Mouse (Mus musculus): ENCODE data around the gene Olfr13.
"Not testable (repeated sequence)": the region's sequence is repeated elsewhere in the genome, so short reads cannot be mapped to it uniquely, and the experiment has no call there.

The Olfr13 gene

GRCm38 (mm10) chr6:43171840-43172239 lies at the start of gene Olfr13:
Gene Olfr13 (plus strand): TSS chr6:43172140.
- in situ Hi-C loops (cut with MboI; ENCODE audit: unreplicated experiment in 2 of 2): no loop called here

GRCm38 (mm10) chr6:43146267-43146666 lies 25.7 kb upstream of the Olfr13 start, which contains the start of gene Olfr237-ps1:
Gene Olfr237-ps1 (plus strand): TSS chr6:43146567.
- in situ Hi-C loops (cut with MboI; ENCODE audit: unreplicated experiment in 2 of 2): not testable (repeated sequence)

- in situ Hi-C loops (cut with MboI; ENCODE audit: unreplicated experiment in 2 of 2): no loop called here
Measured at GRCm38 (mm10) chr6:43159502-43159901, 12.4 kb upstream of the Olfr13 start.

- in situ Hi-C loops (cut with MboI; ENCODE audit: unreplicated experiment in 2 of 2): no loop called here
Measured at GRCm38 (mm10) chr6:43162982-43163381, 9.0 kb upstream of the Olfr13 start, which contains the start of gene Olfr437. Gene Olfr437 (plus strand): TSS chr6:43163282.

- in situ Hi-C loops (cut with MboI; ENCODE audit: unreplicated experiment in 2 of 2): no loop called here
Measured at GRCm38 (mm10) chr6:43167246-43167645, 4.7 kb upstream of the Olfr13 start.

- in situ Hi-C loops (cut with MboI; ENCODE audit: unreplicated experiment in 2 of 2): no loop called here
Measured at GRCm38 (mm10) chr6:43178129-43178528, 6.2 kb downstream of the Olfr13 start.

GRCm38 (mm10) chr6:43178584-43179501 lies 6.9 kb downstream of the Olfr13 start:
- in situ Hi-C loops (cut with MboI; ENCODE audit: unreplicated experiment in 2 of 2): no loop called here

- in situ Hi-C loops (cut with MboI; ENCODE audit: unreplicated experiment in 2 of 2): no loop called here
Measured at GRCm38 (mm10) chr6:43190986-43191385, 19.0 kb downstream of the Olfr13 start.

- in situ Hi-C loops (cut with MboI; ENCODE audit: unreplicated experiment in 2 of 2): no loop called here
Measured at GRCm38 (mm10) chr6:43196781-43197180, 24.8 kb downstream of the Olfr13 start, which contains the start of gene Olfr435. Gene Olfr435 (plus strand): TSS chr6:43197146.

GRCm38 (mm10) chr6:43198094-43198493 lies 26.2 kb downstream of the Olfr13 start:
- in situ Hi-C loops (cut with MboI; ENCODE audit: unreplicated experiment in 2 of 2): no loop called here

GRCm38 (mm10) chr6:43202786-43203185 lies 30.8 kb downstream of the Olfr13 start:
- in situ Hi-C loops (cut with MboI; ENCODE audit: unreplicated experiment in 2 of 2): no loop called here

- in situ Hi-C loops (cut with MboI; ENCODE audit: unreplicated experiment in 2 of 2): no loop called here
Measured at GRCm38 (mm10) chr6:43205355-43205754, 33.4 kb downstream of the Olfr13 start.

- in situ Hi-C loops (cut with MboI; ENCODE audit: unreplicated experiment in 2 of 2): not testable (repeated sequence)
Measured at GRCm38 (mm10) chr6:43212873-43213272, 40.9 kb downstream of the Olfr13 start, which contains the start of gene Olfr434. Gene Olfr434 (plus strand): TSS chr6:43213021.
